ENCODE assay signal across 21 mouse cellular contexts in the genomic region with DNA sequence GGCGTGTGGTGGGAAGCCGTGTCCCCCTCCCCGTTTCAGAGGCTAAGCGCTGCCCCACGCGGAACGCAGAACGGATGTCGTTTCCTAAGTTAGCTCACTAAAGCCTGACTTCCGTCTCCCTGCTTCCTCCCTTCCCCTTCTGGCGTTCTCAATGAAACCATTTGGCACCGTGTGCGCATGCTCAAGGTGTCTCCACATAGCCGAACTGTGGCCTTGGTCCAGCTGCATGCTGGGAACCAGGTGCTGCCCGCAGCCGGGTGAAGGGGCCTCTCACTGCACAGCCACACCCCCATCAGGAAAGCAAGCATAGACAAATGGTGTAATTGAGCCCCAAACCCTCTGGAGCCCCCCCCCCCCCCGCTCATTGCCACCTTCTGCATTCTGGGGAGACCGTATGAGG. TPM values are rescaled to one million over a fixed set of nuclear protein-coding genes. Genes with fewer than 3 reads are reported as not detected.
A peak's percentile ranks its signal among the peaks of the same experiment; 100 is the strongest.
DNase-seq lines count a peak whose midpoint lies in the region; ATAC-seq lines count a peak whose summit lies in the region.
"Had no signal": no experiment of that assay in that cellular context is flagged by ENCODE, and none has a peak within 500 bp of the region (broad histone marks: within the 10 kb centered on the region; RNA-seq: fewer than 3 reads in every experiment).

No protein-coding gene starts in this region.

- no peak overlapping the region for H3K4me3 ChIP-seq in kidney, embryonic 14.5 days (ENCODE audit: low read length)
- H3K4me3 ChIP-seq in intestine, embryonic 16.5 days (ENCODE audit: low read length): no peak overlapping the region
- H3K4me3 ChIP-seq in limb, embryonic 10.5 days: no peak overlapping the region
- H3K4me3 ChIP-seq in forebrain, embryonic 11.5 days (ENCODE audit: low read depth, low read length): no peak overlapping the region
- no peak overlapping the region for H3K4me3 ChIP-seq in heart, embryonic 12.5 days
- H3K4me3 ChIP-seq: limb, embryonic 13.5 days; midbrain, embryonic 10.5 days had no signal

- no peak overlapping the region for H3K27ac ChIP-seq in kidney, embryonic 14.5 days (ENCODE audit: low read depth, low read length)
- peak overlapping the region; percentile 31; the same call in 1 of the 2 replicates for H3K27ac ChIP-seq in intestine, embryonic 16.5 days (ENCODE audit: low read length)
- H3K27ac ChIP-seq in limb, embryonic 10.5 days: 0 out of 2 replicates have a peak overlapping the region, but pooled peaks have one; percentile 10
- no peak overlapping the region for H3K27ac ChIP-seq in forebrain, embryonic 11.5 days (ENCODE audit: low read depth, low read length)
- no peak overlapping the region for H3K27ac ChIP-seq in heart, embryonic 12.5 days (ENCODE audit: poor library complexity, severe bottlenecking)
- H3K27ac ChIP-seq: limb, embryonic 13.5 days; midbrain, embryonic 10.5 days had no signal

- H3K4me1 ChIP-seq in kidney, embryonic 14.5 days (ENCODE audit: control insufficient read depth, insufficient read depth, low read length): no peaks in the 10 kb centered on the region
- peaks cover 8% of the 10 kb centered on the region for H3K4me1 ChIP-seq in intestine, embryonic 16.5 days (ENCODE audit: control insufficient read depth, insufficient read depth, low read length)
- H3K4me1 ChIP-seq in limb, embryonic 10.5 days: peaks cover 43% of the 10 kb centered on the region
- H3K4me1 ChIP-seq in forebrain, embryonic 11.5 days (replicated peaks; ENCODE audit: control insufficient read depth, insufficient read depth, low read length): no peaks in the 10 kb centered on the region
- H3K4me1 ChIP-seq in heart, embryonic 12.5 days (replicated peaks): peaks cover 11% of the 10 kb centered on the region

- no peaks in the 10 kb centered on the region for H3K9me3 ChIP-seq in kidney, embryonic 14.5 days (ENCODE audit: control insufficient read depth, low read length)
- no peaks in the 10 kb centered on the region for H3K9me3 ChIP-seq in intestine, embryonic 16.5 days (ENCODE audit: control insufficient read depth, low read length)
- no peaks in the 10 kb centered on the region for H3K9me3 ChIP-seq in limb, embryonic 10.5 days (replicated peaks)
- H3K9me3 ChIP-seq in forebrain, embryonic 11.5 days (ENCODE audit: control insufficient read depth, low read length): no peaks in the 10 kb centered on the region
- no peaks in the 10 kb centered on the region for H3K9me3 ChIP-seq in heart, embryonic 12.5 days (replicated peaks)
- H3K9me3 ChIP-seq: limb, embryonic 13.5 days; midbrain, embryonic 10.5 days had no signal

- DNase-seq in kidney, adult 18-20 months: peak; percentile 34
- peak; percentile 76 for DNase-seq in cerebellum, adult 18-20 months
- no peak for DNase-seq in limb, embryonic 10.5 days (ENCODE audit: low spot score)
- DNase-seq in heart, postnatal 36 days: no peak
- DNase-seq in forebrain, embryonic 11.5 days (ENCODE audit: low spot score): no peak
- DNase-seq: B cell, adult 2 months; forebrain, postnatal 0 days; gastrocnemius, postnatal 10 days; spleen, adult 18-20 months had no signal

- no peak overlapping the region for H3K9ac ChIP-seq in kidney, embryonic 14.5 days (ENCODE audit: low read depth, low read length)
- H3K9ac ChIP-seq in intestine, embryonic 16.5 days (ENCODE audit: low read depth, low read length): 0 out of 2 replicates have a peak overlapping the region, but pooled peaks have one; percentile 19
- H3K9ac ChIP-seq in forebrain, embryonic 11.5 days (ENCODE audit: low read length): no peak overlapping the region
- no peak overlapping the region for H3K9ac ChIP-seq in heart, embryonic 12.5 days
- H3K9ac ChIP-seq: forebrain, postnatal 0 days; limb, embryonic 13.5 days had no signal

- intact Hi-C loops in heart, postnatal 36 days (cut with DNase I): no loop called here

- no peak; the same call in 1 of the 2 replicates for ATAC-seq in kidney, embryonic 14.5 days (ENCODE audit: low FRiP score, low TSS enrichment)
- peak; percentile 52 for ATAC-seq in intestine, embryonic 16.5 days
- ATAC-seq in forebrain, embryonic 11.5 days (replicated peaks; ENCODE audit: low FRiP score): no peak
- ATAC-seq in heart, embryonic 12.5 days (ENCODE audit: insufficient number of reproducible peaks, low FRiP score): no peak
- ATAC-seq: forebrain, postnatal 0 days had no signal

- H3K27me3 ChIP-seq in kidney, embryonic 14.5 days (ENCODE audit: control insufficient read depth, insufficient read depth, low read length): no peaks in the 10 kb centered on the region
- H3K27me3 ChIP-seq in intestine, embryonic 16.5 days (replicated peaks; ENCODE audit: control insufficient read depth, insufficient read depth, low read length): no peaks in the 10 kb centered on the region
- 0 out of 2 replicates have a peak, but pooled peaks cover under 1% of the 10 kb centered on the region for H3K27me3 ChIP-seq in limb, embryonic 10.5 days (ENCODE audit: low read depth, poor library complexity, severe bottlenecking)
- H3K27me3 ChIP-seq in forebrain, embryonic 11.5 days (ENCODE audit: control insufficient read depth, insufficient read depth, low read length): no peaks in the 10 kb centered on the region
- peaks cover 11% of the 10 kb centered on the region; the same call in 1 of the 2 replicates for H3K27me3 ChIP-seq in heart, embryonic 12.5 days (replicated peaks)

- no peaks in the 10 kb centered on the region for H3K36me3 ChIP-seq in kidney, embryonic 14.5 days (ENCODE audit: control insufficient read depth, insufficient read depth, low read length)
- H3K36me3 ChIP-seq in intestine, embryonic 16.5 days (ENCODE audit: control insufficient read depth, insufficient read depth, low read length): no peaks in the 10 kb centered on the region
- no peaks in the 10 kb centered on the region for H3K36me3 ChIP-seq in limb, embryonic 10.5 days
- H3K36me3 ChIP-seq in forebrain, embryonic 11.5 days (ENCODE audit: control insufficient read depth, insufficient read depth, low read length): no peaks in the 10 kb centered on the region
- H3K36me3 ChIP-seq in heart, embryonic 12.5 days: no peaks in the 10 kb centered on the region
- H3K36me3 ChIP-seq: limb, embryonic 13.5 days; midbrain, embryonic 10.5 days had no signal

- WGBS in kidney, embryonic 14.5 days: 79% methylated on average over 18 of the region's 18 CpGs
- WGBS in intestine, embryonic 16.5 days: 84% methylated on average over 18 of the region's 18 CpGs
- WGBS in limb, embryonic 10.5 days: 89% methylated on average over 18 of the region's 18 CpGs
- WGBS in forebrain, embryonic 11.5 days: 91% methylated on average over 18 of the region's 18 CpGs
- WGBS in heart, embryonic 12.5 days: 82% methylated on average over 18 of the region's 18 CpGs

- no peak overlapping the region for H3K4me2 ChIP-seq in kidney, embryonic 14.5 days (replicated peaks; ENCODE audit: low read depth, low read length)
- H3K4me2 ChIP-seq in intestine, embryonic 16.5 days (ENCODE audit: low read depth, low read length): no peak overlapping the region
- H3K4me2 ChIP-seq in forebrain, embryonic 11.5 days (ENCODE audit: low read depth, low read length, severe bottlenecking): no peak overlapping the region
- H3K4me2 ChIP-seq in heart, embryonic 12.5 days: no peak overlapping the region
- H3K4me2 ChIP-seq: limb, embryonic 13.5 days had no signal

RNA-seq across cellular contexts. Expression of a gene that starts 13.0 kb away (rescaled TPM):
- polyA plus RNA-seq in kidney, embryonic 14.5 days (2014; fragmentation: Nextera tagmentation; extraction: Ambion mirVana): not detected in 2 replicates
- polyA plus RNA-seq in intestine, embryonic 16.5 days (2015; fragmentation: Nextera tagmentation; extraction: Ambion mirVana): not detected in 2 replicates
- not detected in 2 replicates for polyA plus RNA-seq in limb, embryonic 10.5 days (2016; fragmentation: Nextera tagmentation; extraction: Ambion mirVana)
- not detected for total RNA-seq in heart, postnatal 36 days (2021)
- not detected in 2 replicates for polyA plus RNA-seq in forebrain, embryonic 11.5 days (2014; fragmentation: Nextera tagmentation; extraction: Ambion mirVana)
- polyA plus RNA-seq in heart, embryonic 12.5 days (2016; fragmentation: Nextera tagmentation; extraction: Ambion mirVana): not detected in 2 replicates
- total RNA-seq: adrenal gland, postnatal 4 days; common myeloid progenitor, adult 5-6 weeks; forebrain, postnatal 0 days; gastrocnemius, postnatal 10 days; layer of hippocampus, postnatal 25 days; MEL had no signal
- polyA plus RNA-seq: embryonic facial prominence, embryonic 14.5 days; forebrain, postnatal 0 days; heart, embryonic 14.5 days; limb, embryonic 13.5 days; lung, embryonic 16.5 days; midbrain, embryonic 10.5 days had no signal

RNA-seq across cellular contexts. Expression of a gene that starts 42.8 kb away (rescaled TPM):
- polyA plus RNA-seq in kidney, embryonic 14.5 days (2014; fragmentation: Nextera tagmentation; extraction: Ambion mirVana): not detected in 2 replicates
- not detected in 2 replicates for polyA plus RNA-seq in intestine, embryonic 16.5 days (2015; fragmentation: Nextera tagmentation; extraction: Ambion mirVana)
- polyA plus RNA-seq in limb, embryonic 10.5 days (2016; fragmentation: Nextera tagmentation; extraction: Ambion mirVana): not detected in 2 replicates
- total RNA-seq in heart, postnatal 36 days (2021): not detected
- not detected in 2 replicates for polyA plus RNA-seq in forebrain, embryonic 11.5 days (2014; fragmentation: Nextera tagmentation; extraction: Ambion mirVana)
- not detected in 2 replicates for polyA plus RNA-seq in heart, embryonic 12.5 days (2016; fragmentation: Nextera tagmentation; extraction: Ambion mirVana)
- total RNA-seq: adrenal gland, postnatal 4 days; common myeloid progenitor, adult 5-6 weeks; forebrain, postnatal 0 days; gastrocnemius, postnatal 10 days; layer of hippocampus, postnatal 25 days; MEL had no signal
- polyA plus RNA-seq: embryonic facial prominence, embryonic 14.5 days; forebrain, postnatal 0 days; heart, embryonic 14.5 days; limb, embryonic 13.5 days; lung, embryonic 16.5 days; midbrain, embryonic 10.5 days had no signal

Comparison
In these comparisons a context has a peak if more than half of its experiments do, and no peak if none do; other contexts are left out.
1. DNase-seq: peak in kidney, adult 18-20 months (single experiment) and cerebellum, adult 18-20 months (2 of 2); none in limb, embryonic 10.5 days (single experiment), heart, postnatal 36 days (0 of 2) and forebrain, embryonic 11.5 days (single experiment).
2. H3K27ac ChIP-seq: peak in intestine, embryonic 16.5 days (single experiment) and limb, embryonic 10.5 days (single experiment); none in kidney, embryonic 14.5 days (single experiment), forebrain, embryonic 11.5 days (single experiment) and heart, embryonic 12.5 days (single experiment).